Mouse (Mus musculus): Measurements from ENCODE around the gene Cdh10. TPM values are rescaled to one million over a fixed set of nuclear protein-coding genes. Genes with fewer than 3 reads are reported as not detected.

Cdh10 gene
- 10 to 100 TPM; 57.4 to 67.1 TPM for total RNA-seq (2021)

- intact Hi-C loops (cut with DNase I): loop anchor here (10.0 kb wide), 2 partner anchors 424 to 1724 kb away; no protein-coding TSS in a partner anchor
- peak; percentile 78 for DNase-seq (ENCODE audit: extremely low spot score in 1 of 2, low spot score in 2 of 2)
Observed at GRCm38 (mm10) chr15:18818185-18818973, at the start of gene Cdh10. TSS of gene Cdh10 (plus strand) at chr15:18818947.

- DNase-seq (ENCODE audit: extremely low spot score in 1 of 2, low spot score in 2 of 2): no peak
- intact Hi-C loops (cut with DNase I): no loop called here
Observed at GRCm38 (mm10) chr15:18809148-18809827, 9.5 kb upstream of the Cdh10 start.

GRCm38 (mm10) chr15:18817707-18818106 is 1.0 kb upstream of the Cdh10 start:
- intact Hi-C loops (cut with DNase I): loop anchor here (10.0 kb wide), 2 partner anchors 423 to 1723 kb away; no protein-coding TSS in a partner anchor
- DNase-seq (ENCODE audit: extremely low spot score in 1 of 2, low spot score in 2 of 2): no peak

- peak in 1 of 2 experiments; percentile 45 for DNase-seq (ENCODE audit: extremely low spot score in 1 of 2, low spot score in 2 of 2)
- intact Hi-C loops (cut with DNase I): loop anchor here (5.0 kb wide), 1 partner anchor 222 kb away; no protein-coding TSS in a partner anchor
Observed at GRCm38 (mm10) chr15:18820226-18820625, 1.5 kb downstream of the Cdh10 start.

- intact Hi-C loops (cut with DNase I): loop anchor here (5.0 kb wide), 1 partner anchor 221 kb away; no protein-coding TSS in a partner anchor
Observed at GRCm38 (mm10) chr15:18821114-18821756, 2.5 kb downstream of the Cdh10 start.

GRCm38 (mm10) chr15:18823420-18823819 is 4.7 kb downstream of the Cdh10 start:
- intact Hi-C loops (cut with DNase I): loop anchor here (2.0 to 5.0 kb wide), 2 partner anchors 219 to 451 kb away; no protein-coding TSS in a partner anchor
- no peak for DNase-seq (ENCODE audit: extremely low spot score in 1 of 2, low spot score in 2 of 2)

More at GRCm38 (mm10) chr15:18821114-18821756, 2.5 kb downstream of the Cdh10 start:
- DNase-seq (ENCODE audit: extremely low spot score in 1 of 2, low spot score in 2 of 2): peak; percentile 90 to 95

GRCm38 (mm10) chr15:18832263-18832662 is 13.5 kb downstream of the Cdh10 start:
- intact Hi-C loops (cut with DNase I): loop anchor here (5.0 kb wide), 1 partner anchor 435 kb away; no protein-coding TSS in a partner anchor
- peak in 1 of 2 experiments; percentile 44 for DNase-seq (ENCODE audit: extremely low spot score in 1 of 2, low spot score in 2 of 2)

GRCm38 (mm10) chr15:18841769-18842168 is 23.0 kb downstream of the Cdh10 start:
- no peak for DNase-seq (ENCODE audit: extremely low spot score in 1 of 2, low spot score in 2 of 2)
- intact Hi-C loops (cut with DNase I): no loop called here

GRCm38 (mm10) chr15:18844807-18845206 is 26.1 kb downstream of the Cdh10 start:
- intact Hi-C loops (cut with DNase I): no loop called here
- no peak for DNase-seq (ENCODE audit: extremely low spot score in 1 of 2, low spot score in 2 of 2)

- intact Hi-C loops (cut with DNase I): no loop called here
- peak in 1 of 2 experiments; percentile 25 for DNase-seq (ENCODE audit: extremely low spot score in 1 of 2, low spot score in 2 of 2)
Observed at GRCm38 (mm10) chr15:18850497-18850896, 31.8 kb downstream of the Cdh10 start.

GRCm38 (mm10) chr15:18858135-18858534 is 39.4 kb downstream of the Cdh10 start:
- no peak for DNase-seq (ENCODE audit: extremely low spot score in 1 of 2, low spot score in 2 of 2)
- intact Hi-C loops (cut with DNase I): no loop called here

GRCm38 (mm10) chr15:18869871-18870270 is 51.1 kb downstream of the Cdh10 start:
- intact Hi-C loops (cut with DNase I): no loop called here
- no peak for DNase-seq (ENCODE audit: extremely low spot score in 1 of 2, low spot score in 2 of 2)

- intact Hi-C loops (cut with DNase I): no loop called here
- no peak for DNase-seq (ENCODE audit: extremely low spot score in 1 of 2, low spot score in 2 of 2)
Observed at GRCm38 (mm10) chr15:18881467-18881866, 62.7 kb downstream of the Cdh10 start.

GRCm38 (mm10) chr15:18886673-18887072 is 67.9 kb downstream of the Cdh10 start:
- no peak for DNase-seq (ENCODE audit: extremely low spot score in 1 of 2, low spot score in 2 of 2)
- intact Hi-C loops (cut with DNase I): no loop called here

GRCm38 (mm10) chr15:18888912-18889311 is 70.2 kb downstream of the Cdh10 start:
- intact Hi-C loops (cut with DNase I): no loop called here
- DNase-seq (ENCODE audit: extremely low spot score in 1 of 2, low spot score in 2 of 2): no peak

- intact Hi-C loops (cut with DNase I): no loop called here
- no peak for DNase-seq (ENCODE audit: extremely low spot score in 1 of 2, low spot score in 2 of 2)
Observed at GRCm38 (mm10) chr15:18890358-18890757, 71.6 kb downstream of the Cdh10 start.

GRCm38 (mm10) chr15:18900776-18901175 is 82.0 kb downstream of the Cdh10 start:
- no peak for DNase-seq (ENCODE audit: extremely low spot score in 1 of 2, low spot score in 2 of 2)
- intact Hi-C loops (cut with DNase I): no loop called here

- intact Hi-C loops (cut with DNase I): no loop called here
- DNase-seq (ENCODE audit: extremely low spot score in 1 of 2, low spot score in 2 of 2): no peak
Observed at GRCm38 (mm10) chr15:18904131-18904530, 85.4 kb downstream of the Cdh10 start.

- DNase-seq (ENCODE audit: extremely low spot score in 1 of 2, low spot score in 2 of 2): no peak
- intact Hi-C loops (cut with DNase I): no loop called here
Observed at GRCm38 (mm10) chr15:18910612-18911011, 91.9 kb downstream of the Cdh10 start.

All from left cerebral cortex, postnatal 10 days (tissue).